Mouse (Mus musculus): ENCODE data around the gene Dcakd.
A peak's percentile ranks its signal among the peaks of the same experiment; 100 is the strongest.

The Dcakd gene

DNA sequence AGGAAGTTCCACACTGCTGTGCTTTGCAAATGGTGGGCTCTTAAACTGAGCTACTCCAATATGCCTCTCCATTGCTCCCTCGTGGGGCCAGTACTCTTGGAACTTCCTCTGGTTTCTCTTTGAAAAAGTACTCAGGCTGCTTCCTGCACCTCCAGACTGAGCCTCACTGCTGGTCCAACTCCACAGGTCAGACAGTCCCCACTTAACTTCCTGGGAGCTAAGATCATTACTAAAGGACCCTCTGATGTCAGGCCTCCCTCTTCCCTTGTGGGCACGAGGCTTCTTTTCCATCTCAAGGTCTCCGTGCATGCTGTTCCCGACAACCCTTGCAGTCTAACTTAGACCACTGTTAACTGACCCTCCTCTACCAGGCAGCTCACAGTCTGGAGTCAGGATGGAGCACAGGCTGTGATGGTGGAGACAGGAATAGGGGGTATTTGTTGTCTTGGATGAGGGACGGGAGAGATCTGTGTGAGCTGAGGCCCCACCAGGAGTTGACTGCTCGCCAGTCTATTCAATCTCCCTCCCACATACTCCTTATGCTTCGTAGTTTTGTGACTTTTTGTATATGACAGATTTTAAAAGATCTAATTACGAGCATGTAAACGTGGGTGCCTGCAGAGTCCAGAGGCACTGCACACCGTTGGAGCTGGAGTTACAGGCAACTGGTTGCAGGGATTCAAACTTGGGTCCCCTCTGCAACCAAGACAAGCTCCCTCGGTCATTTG lies 22.7 kb downstream of the Dcakd start:
- DNase-seq: no peak

DNA sequence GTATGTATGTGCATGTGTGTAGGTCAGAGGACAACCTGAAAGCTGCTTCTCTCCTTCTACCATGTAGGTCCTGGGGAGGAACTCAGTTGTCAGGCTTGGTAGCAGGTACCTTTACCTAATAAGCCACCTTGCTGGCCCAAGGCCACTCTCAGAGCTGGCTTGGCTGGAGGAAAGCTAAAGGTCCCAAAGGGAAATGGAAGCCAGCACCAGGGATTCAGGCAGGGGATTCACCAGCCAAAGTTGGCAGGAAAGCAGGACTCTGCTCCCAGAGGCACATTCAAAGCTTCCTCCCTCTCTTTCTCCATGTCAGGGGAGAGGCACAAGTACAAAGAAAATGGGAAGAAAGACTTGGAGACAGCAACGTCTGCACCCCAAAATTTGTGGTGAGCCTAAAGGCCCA lies 23.3 kb downstream of the Dcakd start:
- DNase-seq: no peak

DNA sequence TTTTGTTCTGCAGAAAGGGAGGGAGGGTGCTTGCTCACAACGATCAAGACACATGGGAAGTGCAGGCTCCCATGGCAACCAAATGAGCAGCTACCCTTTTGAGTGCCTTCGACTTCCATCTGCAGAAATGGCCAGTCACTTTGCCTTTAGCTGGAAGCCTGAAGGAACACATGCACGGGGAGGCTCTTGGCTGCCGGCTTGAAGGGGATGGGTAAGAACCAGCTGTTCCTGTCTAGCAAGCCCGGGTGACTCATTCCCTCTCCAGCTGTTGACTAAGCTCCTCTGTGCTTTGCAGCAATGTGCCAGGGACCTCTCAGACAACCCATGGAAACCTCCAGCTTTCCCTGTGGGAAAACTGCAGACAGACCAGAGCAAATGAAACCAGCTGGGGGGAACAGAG lies 24.9 kb downstream of the Dcakd start:
- peak; percentile 81 to 93 for DNase-seq

DNA sequence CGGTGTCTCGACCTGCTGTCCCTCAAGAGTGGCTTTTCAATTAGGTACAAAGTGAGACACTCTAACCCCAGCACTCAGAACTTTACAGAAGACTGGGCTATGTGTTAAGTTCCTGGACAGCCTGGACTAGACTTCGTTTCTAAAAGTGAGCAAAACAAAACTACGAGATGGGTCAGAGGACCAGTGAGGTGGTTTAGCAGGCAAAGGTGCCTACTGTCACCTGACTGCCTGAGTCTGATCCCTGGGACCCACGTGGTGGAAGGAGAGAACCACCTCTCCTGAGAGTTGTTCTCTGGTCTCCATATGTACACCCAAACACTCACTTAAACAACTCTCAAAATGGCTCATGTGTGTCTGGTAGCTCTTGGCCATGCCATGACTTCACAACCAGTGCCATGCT lies 27.1 kb downstream of the Dcakd start:
- no peak for DNase-seq

DNA sequence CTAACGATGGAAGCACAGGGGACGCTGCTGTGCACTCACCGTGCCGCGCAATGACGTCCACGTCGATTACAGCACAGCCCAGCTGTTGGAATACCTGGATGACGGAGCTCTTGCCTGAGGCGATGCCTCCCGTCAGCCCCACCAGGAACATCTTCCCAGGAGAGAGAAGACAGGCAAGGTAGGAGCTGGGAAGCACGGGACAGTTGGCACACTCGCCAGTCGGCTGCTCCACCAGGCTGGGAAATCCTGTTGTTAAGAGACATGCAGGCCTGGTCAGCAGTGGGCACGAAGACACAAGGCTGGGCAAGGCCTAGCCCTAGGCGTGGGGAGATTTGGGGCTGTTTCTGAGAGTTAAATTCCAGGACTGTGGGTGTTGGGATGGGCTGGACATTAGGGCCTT lies 28.0 kb downstream of the Dcakd start:
- DNase-seq: no peak

DNA sequence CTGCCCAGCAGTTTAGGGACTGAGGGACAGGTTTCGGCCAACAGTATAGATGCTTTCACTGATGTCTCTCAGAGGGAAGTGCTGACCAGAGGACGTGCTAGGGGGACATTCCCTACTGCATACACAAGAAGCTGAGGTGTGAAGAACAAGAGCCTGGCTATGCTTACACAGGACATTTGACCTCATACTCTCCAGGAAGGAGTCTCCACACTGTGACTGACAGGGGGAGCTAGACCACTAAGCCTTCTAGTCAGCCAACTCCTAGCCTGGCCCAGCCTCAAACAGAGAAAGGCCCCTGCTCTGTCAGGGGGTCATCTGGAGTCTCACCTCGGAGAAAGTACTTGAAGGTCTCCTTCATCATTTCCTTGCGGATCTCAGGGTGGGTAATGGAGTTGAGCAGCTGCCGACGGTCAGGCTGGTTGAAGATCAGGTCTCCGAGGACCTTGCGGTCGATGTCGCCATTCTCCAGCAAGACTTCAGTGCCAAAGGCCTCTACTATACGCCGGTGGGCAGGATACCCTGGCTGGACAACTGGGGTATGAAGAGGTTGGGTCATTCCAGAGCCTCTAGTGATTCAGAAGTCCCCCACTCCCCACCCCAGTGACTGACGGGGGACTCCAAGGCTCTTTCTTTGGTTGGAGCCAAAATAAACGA lies 28.7 kb downstream of the Dcakd start:
- no peak for DNase-seq

DNA sequence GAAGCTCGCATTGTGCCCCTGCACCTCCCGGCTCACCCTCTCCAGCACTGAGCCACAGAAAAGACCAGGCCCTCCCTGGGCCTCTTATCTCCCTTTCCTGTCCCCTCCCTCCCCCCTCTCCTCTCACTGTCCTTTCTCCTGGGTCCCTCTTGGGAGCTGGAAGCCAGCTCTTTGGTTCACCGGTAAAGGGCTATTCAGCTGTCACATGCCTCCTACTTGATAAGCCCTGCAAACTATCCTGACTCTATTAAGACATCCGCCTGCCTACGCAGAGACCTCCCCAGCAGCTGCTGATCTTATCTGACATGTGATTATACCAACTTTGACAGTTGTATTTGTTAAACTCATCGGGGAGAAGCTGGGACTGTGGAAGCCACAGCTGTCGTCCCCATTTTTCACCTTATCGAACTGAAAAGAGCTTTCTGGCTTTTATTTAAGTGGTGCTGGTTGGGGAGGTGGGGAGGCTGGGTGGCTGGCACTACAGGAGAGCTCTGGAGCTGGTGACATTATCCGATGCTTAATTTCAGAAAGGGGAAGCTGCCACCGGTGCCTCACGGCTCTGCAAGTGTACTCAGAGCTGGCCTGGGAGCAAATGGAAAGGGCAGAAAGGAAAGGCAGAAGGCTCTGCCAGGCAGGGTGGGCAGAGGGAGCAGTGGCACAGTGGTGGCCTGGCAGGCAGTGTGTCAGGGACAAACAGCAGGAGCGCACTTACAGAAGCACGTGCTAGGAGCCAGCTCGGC lies 29.4 kb downstream of the Dcakd start:
- peak in 1 of 2 experiments; percentile 57 for DNase-seq

DNA sequence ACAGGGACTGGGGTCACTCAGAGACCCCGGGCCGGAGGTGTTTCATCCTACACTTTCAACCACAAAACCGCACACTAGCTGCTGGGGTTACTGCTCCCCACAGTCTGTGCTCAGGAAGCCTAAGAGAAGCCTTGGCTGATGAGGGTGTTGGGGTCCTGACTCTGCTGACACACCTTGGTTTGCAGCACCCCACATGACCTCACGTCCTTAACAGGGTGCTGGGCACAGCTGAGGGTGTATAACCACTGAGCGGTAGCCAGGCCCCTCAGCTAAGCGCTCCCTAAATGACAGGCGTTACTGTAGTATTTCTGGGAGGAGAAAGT lies 29.9 kb downstream of the Dcakd start:
- no peak for DNase-seq

DNA sequence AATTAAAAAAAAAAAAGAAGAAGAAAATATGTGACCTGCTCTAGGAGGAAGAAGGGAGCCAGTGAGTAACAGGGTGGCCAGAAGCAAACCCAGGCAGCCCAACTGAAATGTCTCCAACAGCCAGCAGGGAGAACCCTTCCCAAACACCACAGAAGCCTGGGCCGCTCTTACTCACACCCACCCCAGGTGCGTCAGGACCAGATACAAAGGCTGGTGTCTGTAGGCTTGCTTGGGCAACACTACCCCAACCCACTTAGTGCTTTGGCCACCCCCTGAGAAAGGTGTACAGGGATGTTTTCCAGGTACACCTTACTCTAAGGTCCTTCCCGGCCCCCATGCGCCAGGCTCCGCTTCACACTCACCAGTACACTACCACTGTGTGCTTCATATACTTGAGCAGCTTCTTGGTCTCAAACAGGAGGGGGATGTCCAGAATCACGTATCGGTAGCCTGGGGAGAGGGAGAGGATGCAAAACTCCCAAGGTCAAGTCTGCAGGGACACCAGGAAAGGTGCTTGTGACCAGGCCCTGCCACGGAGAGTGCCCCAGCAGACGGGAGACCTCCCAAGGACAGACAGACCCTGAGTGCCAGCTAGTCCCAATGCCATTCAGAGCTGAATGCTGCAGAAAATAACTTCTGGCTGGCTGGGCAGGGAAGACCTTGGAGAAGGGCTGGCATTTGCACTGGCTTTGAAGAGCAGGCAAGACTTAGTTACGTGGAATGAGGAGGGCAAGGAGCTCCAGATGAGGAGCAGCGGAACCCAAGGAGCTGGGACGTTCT lies 31.0 kb downstream of the Dcakd start:
- DNase-seq: no peak

DNA sequence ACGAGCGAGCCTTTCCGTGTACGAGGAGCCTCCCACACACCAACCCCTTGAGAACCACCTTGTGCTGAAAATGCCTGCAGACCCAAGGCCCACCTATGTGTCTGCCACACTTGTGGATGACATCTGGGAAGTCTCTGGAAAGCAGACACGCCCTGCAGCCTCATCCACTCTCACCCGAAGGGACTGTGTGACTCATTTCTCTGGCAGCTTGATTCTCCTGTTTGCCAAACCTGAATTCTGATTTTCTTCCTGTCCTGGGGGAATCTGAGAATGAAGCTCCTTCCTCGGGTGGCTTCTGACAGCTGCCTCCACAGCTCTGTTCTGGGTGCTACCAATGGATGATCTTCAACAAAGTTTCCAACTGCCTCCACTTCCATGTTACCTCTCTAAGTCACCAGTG lies 31.7 kb downstream of the Dcakd start:
- DNase-seq: no peak

DNA sequence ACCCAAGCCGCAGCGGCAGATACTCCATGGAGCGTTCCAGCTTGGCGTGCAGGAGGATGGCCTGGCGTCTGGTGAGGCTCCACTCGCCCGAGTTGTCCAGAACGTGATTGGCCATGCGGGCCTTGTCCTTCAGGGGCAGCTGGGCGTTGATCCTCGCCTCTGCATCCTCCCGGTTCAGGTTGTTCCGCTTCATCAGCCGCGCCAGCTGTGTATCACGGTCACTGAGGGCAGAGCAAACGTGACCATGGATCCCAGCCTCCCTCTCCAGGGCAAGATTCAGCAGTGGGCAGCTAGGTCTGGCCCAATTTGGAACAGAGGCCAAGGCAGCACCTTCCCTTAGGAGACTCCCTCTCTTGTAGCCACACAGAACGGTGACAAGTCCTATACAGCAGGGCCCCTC lies 33.2 kb downstream of the Dcakd start:
- DNase-seq: no peak

DNA sequence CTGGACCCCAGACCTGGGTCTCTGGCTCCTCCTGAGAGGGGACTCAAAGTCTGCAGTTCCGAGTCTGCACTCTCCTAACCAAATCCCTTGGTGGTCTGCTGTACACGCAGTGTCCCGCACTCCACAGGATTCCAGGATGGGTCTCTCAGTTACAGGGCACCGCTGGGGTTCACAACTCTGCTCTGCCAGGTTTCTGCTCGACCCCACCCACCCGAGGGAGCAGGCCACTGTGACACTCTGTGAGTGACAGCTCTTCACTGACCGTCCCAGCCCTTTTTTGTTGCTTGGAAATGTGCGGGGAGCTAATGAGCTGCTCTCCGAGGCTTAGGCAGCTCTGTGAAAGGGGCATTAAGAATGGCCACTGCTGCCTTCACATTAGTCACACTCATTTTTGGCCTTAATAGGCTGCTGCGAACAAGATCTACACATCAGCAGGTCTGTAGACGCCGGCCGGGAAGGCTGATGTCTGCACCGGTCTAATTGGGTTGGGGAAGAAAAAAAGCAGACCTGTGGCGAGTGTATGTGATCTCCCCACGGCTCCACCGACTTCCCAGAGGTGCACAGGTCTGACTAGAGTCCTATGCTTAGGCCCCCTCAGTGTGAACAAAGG lies 34.6 kb downstream of the Dcakd start:
- no peak for DNase-seq

DNA sequence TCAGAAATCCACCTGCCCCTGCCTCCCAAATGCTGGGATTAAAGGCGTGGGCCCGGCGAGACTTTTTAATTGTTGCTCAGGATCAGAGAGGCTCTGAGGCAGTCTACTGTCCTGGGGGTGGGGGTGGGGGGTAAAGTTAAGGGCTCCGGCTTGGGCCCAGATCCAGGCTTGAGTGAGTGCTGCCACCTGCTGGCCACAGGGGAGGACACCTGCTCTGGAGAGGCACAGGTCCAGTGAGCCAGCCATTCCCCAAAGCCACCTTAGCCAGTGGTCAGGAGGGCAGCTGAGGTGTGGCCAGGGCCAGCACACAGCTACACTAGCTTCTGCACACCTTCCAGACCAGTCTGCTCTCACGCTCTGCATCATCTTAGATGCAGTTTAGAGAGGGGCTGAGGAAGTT lies 35.2 kb downstream of the Dcakd start:
- DNase-seq: peak; percentile 74 to 83

DNA sequence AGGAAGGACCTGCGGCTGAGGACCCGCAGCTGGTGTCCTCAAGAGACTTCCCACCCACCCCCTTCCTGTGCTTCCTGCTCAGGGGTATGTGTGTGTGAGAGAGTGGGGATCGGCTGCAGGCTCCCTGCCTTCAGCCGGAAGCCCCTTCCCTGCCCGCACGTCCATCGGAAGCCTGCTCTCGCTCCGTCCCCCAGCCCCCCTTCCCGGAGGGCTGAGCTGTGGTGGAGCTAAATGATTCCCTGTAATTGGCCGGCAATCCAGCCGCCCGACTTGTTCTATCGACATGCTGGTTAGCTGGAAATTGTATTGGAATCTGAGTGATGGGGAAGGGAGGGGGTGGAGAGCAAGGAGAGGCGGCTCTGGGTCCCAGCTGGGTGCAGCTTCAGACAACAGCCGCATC lies 36.5 kb downstream of the Dcakd start:
- peak in 1 of 2 experiments; percentile 60 for DNase-seq

DNA sequence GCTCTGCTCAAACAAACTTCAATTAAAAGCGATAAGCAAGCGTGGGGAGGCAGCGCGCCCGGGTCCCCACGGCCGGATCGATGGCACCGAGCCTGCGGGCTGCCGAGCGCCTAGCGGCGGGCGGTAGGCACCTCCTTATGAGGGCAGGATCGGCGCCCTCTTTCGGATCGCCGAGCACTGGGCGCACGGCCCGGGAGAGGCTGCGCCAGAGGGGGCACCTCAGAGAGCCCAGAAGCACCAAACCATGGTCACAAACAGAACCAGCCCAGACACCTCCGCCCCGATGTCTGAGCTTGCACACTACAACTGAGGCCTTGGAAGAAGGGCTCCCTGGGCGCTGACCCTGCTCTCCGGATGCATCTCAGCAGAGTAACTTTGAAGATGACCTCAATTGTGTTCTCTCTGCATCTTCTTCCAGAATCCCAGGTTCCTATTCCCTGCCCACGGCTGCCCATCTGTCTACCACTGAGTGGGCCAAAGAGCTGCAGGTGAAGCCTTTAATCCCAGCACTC lies 37.9 kb downstream of the Dcakd start:
- peak; percentile 52 to 64 for DNase-seq

DNA sequence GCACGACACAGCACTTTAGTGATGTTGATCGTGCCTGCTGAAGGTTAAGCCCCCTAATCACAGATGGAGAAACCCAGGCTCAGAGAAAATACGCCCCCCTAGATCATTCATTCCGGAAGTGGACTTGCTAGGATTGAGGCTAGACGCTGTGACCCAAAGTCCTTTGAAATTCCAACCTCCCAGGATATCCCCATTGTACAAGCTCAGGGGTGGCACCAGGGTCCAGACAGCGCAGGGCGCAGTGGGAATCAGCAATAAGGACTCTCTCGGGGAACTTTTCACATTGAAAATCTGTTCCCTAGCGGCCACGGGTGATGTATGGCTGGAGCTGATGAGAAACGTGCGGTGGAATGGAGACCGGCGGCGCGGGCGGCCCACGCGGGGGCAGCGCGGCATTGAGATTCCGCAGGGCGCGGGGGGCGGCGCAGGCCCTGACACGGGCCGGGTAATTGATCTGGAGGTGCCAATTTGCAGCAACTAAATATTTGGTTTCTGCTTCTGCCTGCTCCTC lies 38.4 kb downstream of the Dcakd start:
- no peak for DNase-seq

DNA sequence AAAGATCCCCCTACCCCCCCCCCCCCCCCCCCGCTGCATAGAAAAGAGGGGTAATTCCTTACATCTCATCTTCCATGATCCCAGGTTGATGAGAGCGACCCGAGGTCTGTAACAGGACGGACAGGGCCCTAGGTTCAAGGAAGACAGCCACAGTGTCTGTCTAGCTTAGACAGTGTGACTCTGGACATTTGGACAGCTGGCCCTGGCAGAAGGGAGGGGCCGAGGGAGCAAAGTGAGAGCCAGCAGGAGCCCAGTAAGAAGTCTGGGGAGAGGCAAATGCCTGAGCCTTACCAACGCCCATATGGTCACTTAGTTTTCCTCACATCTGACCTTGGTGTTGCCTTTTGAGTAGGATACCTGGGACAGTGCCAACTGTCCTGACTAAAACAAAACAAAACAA lies 43.0 kb downstream of the Dcakd start:
- no peak for DNase-seq

DNA sequence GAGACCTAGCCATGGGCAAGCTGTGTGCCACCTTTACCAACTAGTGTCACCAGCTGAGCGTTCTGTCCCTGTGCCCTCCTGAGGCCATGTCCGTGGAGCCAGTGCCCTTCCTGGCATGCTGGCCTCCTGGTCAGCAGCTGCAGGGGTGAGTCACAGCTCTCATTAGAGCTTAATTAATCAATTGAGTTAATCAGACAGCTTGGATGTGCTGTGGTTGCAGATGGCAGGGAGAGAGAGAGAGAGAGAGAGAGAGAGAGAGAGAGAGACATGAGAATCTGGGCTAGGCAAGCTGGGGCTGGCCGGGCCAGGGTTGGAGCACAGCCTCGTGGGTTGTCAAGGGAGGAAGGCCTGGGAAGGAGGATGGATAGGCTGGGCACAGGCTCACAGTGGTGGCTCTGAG lies 43.5 kb downstream of the Dcakd start:
- no peak for DNase-seq

DNA sequence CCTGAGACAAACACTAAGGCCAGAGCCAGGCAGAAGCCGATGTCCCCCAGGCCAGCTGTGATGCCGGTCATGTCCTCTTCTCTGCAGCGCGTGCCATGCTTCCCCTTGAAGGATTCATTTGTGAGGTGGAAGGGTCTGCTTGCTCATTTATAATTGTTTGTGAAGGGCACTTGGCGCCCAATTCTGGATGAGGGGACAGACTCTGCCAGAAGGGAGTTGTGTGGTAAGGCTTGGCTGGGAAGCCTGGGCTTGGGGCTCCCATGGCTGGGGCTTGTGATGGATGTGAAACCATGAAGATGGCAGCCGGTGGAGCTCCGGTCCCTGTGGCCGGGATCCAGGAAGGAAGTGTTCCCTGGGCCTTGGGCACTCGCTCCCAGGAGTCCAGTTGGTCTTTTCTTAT lies 44.0 kb downstream of the Dcakd start:
- DNase-seq: no peak

DNA sequence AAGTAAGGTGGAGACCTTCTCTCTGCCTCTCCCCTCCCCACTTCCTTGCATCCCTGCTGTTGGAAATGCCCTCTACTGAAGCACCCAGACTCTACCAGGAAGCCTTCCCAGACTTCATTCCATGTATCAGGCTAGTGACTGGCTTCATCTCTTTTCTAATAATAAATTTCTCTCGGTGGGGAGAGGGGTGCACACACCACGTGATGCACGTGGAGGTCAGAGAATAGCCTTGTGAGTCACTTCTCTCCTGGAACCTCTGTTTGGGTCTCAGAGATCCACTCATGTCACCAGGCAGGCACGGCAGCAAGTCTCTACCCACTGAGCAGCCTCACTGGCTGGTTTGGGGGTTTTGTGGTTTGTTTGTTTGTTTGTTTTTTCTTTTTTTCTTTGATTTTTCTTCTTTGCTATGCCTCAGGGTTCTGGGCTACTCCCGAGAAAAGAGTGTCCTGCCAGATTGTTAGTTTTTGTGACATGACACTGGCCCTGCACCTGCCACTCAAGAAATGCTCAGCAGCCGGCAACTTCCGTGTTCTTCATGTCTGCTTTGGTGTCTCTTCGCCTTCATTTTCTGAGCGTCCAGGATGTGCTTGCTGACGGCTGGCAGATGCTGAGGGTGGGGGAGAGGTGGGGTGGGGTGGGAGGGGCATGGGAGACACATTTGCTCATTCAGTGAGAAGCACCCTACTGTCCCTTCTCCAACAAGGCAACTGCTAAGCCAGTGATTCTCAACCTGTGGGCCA lies 46.8 kb downstream of the Dcakd start:
- DNase-seq: no peak

DNA sequence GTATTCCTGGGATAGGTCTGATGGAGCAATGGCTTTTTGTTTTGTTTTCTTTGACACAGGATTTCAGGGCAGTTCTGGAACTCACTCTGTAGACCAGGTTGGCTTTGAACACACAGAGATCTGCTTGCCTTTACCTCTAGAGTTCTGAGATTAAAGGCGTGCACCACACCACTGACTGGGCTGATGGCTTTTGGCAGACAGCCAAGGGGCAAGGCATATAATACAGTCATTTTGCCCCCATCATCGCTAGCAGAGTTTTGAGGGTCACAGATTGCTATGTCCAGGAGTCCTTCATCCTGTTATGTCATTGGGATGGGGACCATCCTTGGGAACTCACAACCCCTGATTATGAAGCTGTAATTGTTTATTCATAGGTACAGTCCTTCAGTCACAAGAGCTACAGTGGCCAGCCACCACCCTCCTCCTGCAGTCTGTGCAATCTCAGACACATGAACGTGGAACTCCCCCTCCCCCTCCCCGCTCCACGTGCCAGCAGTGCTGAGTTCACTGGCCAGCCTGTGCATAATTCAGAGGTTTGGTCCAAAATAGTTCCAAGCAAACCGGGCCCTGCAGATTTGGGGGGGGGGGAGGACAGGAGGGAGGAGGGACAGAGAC lies 50.0 kb downstream of the Dcakd start:
- peak in 1 of 2 experiments; percentile 39 for DNase-seq
